Mouse (Mus musculus) midbrain, postnatal 0 days (tissue): ENCODE measurements around the gene Aff3. TPM values are rescaled to one million over a fixed set of nuclear protein-coding genes. Genes with fewer than 3 reads are reported as not detected.

ENCODE experiments used
- ATAC-seq: fragments of 200-750 bp; cut with Nextera tagmentation; 2 replicates; pipeline ENCODE4 v1.8.0; 2017; ENCODE audit warnings: moderate number of reproducible peaks, mild to moderate bottlenecking, moderate TSS enrichment, moderate library complexity; ENCODE audit not compliant: low FRiP score
- DNase-seq: peaks from one replicate; pipeline ENCODE4 v3.0.0-alpha.2; 2015; ENCODE audit warnings: low spot score
- H3K27ac ChIP-seq: fragments of 300-500 bp; sonication (generic); 2 replicates; pipeline ENCODE4 v1.5.1; 2014; ENCODE audit warnings: low read depth, mild to moderate bottlenecking, low read length, mixed read lengths
- H3K27me3 ChIP-seq: fragments of 300-500 bp; sonication (generic); 2 replicates; pipeline ENCODE4 v1.6.1; 2014; ENCODE audit warnings: low read length, control low read depth, mixed read lengths; ENCODE audit not compliant: insufficient read depth
- H3K36me3 ChIP-seq: fragments of 300-500 bp; sonication (generic); 2 replicates; pipeline ENCODE4 v1.6.1; 2014; ENCODE audit warnings: low read length, control low read depth, mixed read lengths; ENCODE audit not compliant: insufficient read depth
- H3K4me1 ChIP-seq: fragments of 300-500 bp; sonication (generic); 2 replicates; pipeline ENCODE4 v1.6.1; 2014; ENCODE audit warnings: mild to moderate bottlenecking, control low read depth, antibody characterized with exemption, low read length, mixed read lengths; ENCODE audit not compliant: insufficient read depth
- H3K4me2 ChIP-seq: fragments of 300-500 bp; sonication (generic); 2 replicates; pipeline ENCODE4 v1.6.1; 2014; ENCODE audit warnings: low read depth, mild to moderate bottlenecking, low read length, mixed read lengths; ENCODE audit not compliant: poor library complexity, severe bottlenecking
- H3K4me3 ChIP-seq: fragments of 300-500 bp; sonication (generic); 2 replicates; pipeline ENCODE4 v1.5.1; 2014; ENCODE audit warnings: low read depth, mild to moderate bottlenecking, low read length, moderate library complexity
- H3K9ac ChIP-seq: fragments of 300-500 bp; sonication (generic); replicated peaks from 2 replicates; pipeline ENCODE4 v1.6.1; 2014; ENCODE audit warnings: mild to moderate bottlenecking, low read length, moderate library complexity, mixed read lengths; ENCODE audit not compliant: poor library complexity, severe bottlenecking
- H3K9me3 ChIP-seq: fragments of 300-500 bp; sonication (generic); 2 replicates; pipeline ENCODE4 v1.6.1; 2016; ENCODE audit warnings: low read length, control low read depth
- CTCF ChIP-seq: IDR thresholded peaks from 2 replicates; pipeline ENCODE4 v1.5.1; 2016; ENCODE audit warnings: antibody characterized with exemption, mild to moderate bottlenecking
- WGBS: fragments of 180-500 bp; shearing (Covaris S2); extraction: QIAGEN DNeasy Blood & Tissue Kit; methylation state at CpG from one replicate; pipeline ENCODE4 v1.1.7; 2014; 5-methylcytosine and 5-hydroxymethylcytosine counted together
- polyA plus RNA-seq: library from polyadenylated mRNA; unstranded; fragments of >200 nt; fragmentation: Nextera tagmentation; extraction: Ambion mirVana; gene quantifications from 2 replicates; pipeline ENCODE4 v1.2.1, GENCODE M21; 2015
- total RNA-seq: library from RNA; depleted of rRNA; stranded (reverse); fragments of >200 nt; gene quantifications from 2 replicates; pipeline ENCODE4 v1.2.3, GENCODE M21; 2014

The Aff3 gene
- total and polyA plus RNA-seq, 2 experiments from 2014 or later = 20.6 to 61.2 TPM

DNA sequence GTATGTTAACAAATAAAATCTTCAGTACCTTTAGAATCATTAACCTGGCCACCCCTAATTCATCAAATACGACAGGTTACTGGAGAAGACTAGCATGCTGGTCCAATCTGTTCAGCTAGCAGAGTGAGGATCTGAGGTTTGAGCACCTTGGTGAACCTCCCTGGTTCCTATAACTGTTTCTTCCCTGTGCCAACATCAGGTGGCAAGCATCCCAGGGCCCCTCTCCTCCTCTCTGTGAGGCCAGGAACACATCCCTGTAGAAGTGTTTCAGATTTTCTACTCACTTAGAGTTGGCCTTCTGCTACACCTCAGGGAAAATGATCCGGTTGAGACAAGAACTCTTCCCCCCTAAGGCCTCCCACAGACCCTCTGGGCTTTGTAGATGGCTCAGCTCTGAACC, 181.6 kb downstream of the Aff3 start:
- Histone ChIP-seq H3K4me2 (no peak overlapping the region), H3K4me1 (no peaks in the 10 kb centered on the region), H3K36me3 (no peaks in the 10 kb centered on the region), H3K27me3 (no peaks in the 10 kb centered on the region), H3K27ac (no peak overlapping the region), H3K9ac (no peak overlapping the region), H3K9me3 (no peaks in the 10 kb centered on the region), H3K4me3 (no peak overlapping the region)
- TF ChIP-seq CTCF = no peak
- no peak for DNase-seq
- no peak for ATAC-seq
- WGBS = 78% methylated on average over 2 of the region's 2 CpGs

DNA sequence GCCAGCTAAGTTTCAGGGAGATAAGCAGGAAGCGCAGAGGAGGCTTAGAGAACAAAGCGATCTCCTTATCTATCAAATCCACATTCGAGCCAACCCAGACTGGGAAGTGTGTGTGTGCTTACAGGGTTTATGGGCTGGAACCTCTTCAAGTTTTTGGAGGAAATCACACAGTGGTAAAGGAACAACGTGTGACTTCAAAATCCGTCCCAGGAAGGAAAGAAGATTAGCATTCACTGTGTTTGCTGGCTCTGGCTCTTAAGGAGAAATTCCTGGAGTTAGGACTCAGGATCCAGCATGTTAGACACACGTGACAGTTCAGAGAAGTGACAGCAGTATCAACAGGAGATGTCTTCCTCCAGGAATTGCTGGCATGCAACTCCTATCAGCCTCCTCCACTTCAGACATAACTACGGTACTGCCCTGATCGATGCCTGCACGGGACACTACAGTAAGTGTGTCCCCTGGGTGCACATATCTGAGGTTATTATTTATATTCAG, 186.5 kb downstream of the Aff3 start:
- ATAC-seq (no peak), DNase-seq (no peak)
- H3K27me3 ChIP-seq = no peaks in the 10 kb centered on the region
- H3K4me2 ChIP-seq = no peak overlapping the region
- no peak overlapping the region for H3K27ac ChIP-seq
- no peaks in the 10 kb centered on the region for H3K9me3 ChIP-seq
- WGBS = 57% methylated on average over 9 of the region's 9 CpGs
- H3K4me3 ChIP-seq = no peak overlapping the region
- H3K36me3 ChIP-seq = no peaks in the 10 kb centered on the region
- no peak overlapping the region for H3K9ac ChIP-seq
- TF ChIP-seq CTCF = no peak
- H3K4me1 ChIP-seq = no peaks in the 10 kb centered on the region

DNA sequence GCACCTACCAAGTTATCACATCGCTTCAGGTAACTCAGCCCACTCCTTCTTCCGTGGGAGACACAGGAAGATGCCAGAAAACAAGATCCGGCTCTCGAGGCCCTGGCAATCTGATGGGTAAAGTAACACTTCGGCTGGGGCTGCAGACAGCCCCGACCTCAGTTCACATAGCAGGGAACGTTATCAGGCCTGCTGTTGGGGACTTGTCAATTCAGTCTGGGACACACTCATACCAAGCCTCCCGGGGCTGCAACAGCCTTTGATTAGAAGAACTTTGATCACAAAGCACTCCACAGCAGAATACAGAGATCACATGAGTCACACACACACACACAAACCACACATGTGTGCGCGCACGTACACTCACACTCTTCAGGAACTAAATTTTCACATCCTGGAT, 193.9 kb downstream of the Aff3 start:
- no peak overlapping the region for H3K4me2 ChIP-seq

DNA sequence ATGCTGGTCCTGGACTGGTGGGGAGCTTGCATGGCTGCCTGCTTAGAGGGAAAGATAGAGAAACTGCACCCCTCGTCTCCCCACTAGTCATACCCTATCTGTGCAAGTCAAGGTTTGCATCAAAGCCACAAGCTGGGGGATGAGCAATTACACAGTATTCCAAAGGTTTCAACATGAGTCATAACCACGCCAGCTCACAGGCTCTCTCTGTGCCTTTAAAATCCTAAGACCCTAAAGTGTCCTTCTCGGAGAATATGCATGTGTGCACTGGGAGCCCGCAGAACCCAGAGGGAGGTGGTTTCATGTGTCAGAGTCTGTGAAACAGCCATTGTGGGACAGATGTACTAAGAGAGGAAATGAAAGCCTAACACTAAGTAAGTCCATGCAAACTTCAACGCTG, 194.6 kb downstream of the Aff3 start:
- Histone ChIP-seq H3K27me3 (no peaks in the 10 kb centered on the region), H3K9me3 (no peaks in the 10 kb centered on the region), H3K27ac (no peak overlapping the region), H3K9ac (no peak overlapping the region), H3K36me3 (no peaks in the 10 kb centered on the region), H3K4me2 (no peak overlapping the region), H3K4me3 (no peak overlapping the region), H3K4me1 (no peaks in the 10 kb centered on the region)
- TF ChIP-seq CTCF = no peak
- DNase-seq (no peak), ATAC-seq (no peak)
- 80% methylated on average over 5 of the region's 5 CpGs for WGBS

More for the DNA sequence above, 193.9 kb downstream of the Aff3 start:
- H3K27ac ChIP-seq = no peak overlapping the region
- WGBS = 69% methylated on average over 11 of the region's 11 CpGs
- DNase-seq (no peak), ATAC-seq (no peak)
- H3K4me3 ChIP-seq = no peak overlapping the region
- H3K27me3 ChIP-seq = no peaks in the 10 kb centered on the region
- TF ChIP-seq CTCF = no peak
- no peaks in the 10 kb centered on the region for H3K9me3 ChIP-seq
- H3K9ac ChIP-seq = no peak overlapping the region
- no peaks in the 10 kb centered on the region for H3K4me1 ChIP-seq
- no peaks in the 10 kb centered on the region for H3K36me3 ChIP-seq

DNA sequence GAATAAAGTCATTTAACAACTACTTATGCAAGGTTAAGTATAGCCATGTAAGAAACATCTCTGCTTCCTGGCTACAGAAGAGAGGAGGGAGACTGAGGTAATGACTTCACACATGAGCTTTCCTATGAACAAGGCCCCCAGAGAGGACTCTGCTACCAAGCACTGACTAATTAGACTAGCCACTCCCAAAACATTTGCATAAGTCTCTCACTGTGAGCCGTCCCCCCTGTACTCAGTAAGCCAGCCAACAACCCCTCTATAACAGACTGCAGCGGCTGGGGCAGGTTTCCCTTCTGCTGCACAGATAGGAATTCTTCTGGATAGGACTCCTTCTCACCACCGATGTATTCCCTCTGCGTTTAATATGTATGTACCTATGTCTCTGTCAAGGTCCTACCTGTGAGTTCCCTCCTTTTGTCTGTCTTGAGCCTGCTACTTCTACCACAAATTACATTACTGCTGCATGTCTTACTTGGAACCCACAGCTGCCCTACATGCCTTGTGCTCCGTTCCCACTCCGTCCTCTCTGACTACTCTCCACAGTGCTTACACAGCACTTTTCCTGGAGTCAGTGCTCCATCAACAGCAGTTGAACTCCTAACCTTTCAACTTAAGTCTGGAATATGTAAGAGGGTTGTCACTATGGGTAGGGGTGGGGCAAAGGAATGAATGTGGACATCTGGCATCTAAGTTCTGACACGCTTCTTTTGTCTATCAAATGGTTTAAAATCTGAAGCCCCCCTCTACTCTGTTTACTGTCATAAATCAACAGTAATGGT, 197.3 kb downstream of the Aff3 start:
- Histone ChIP-seq H3K27ac (no peak overlapping the region), H3K9me3 (no peaks in the 10 kb centered on the region), H3K9ac (no peak overlapping the region), H3K36me3 (no peaks in the 10 kb centered on the region), H3K27me3 (no peaks in the 10 kb centered on the region), H3K4me1 (no peaks in the 10 kb centered on the region), H3K4me2 (no peak overlapping the region), H3K4me3 (no peak overlapping the region)
- ATAC-seq (no peak), DNase-seq (no peak)
- TF ChIP-seq CTCF = no peak
- WGBS = 60% methylated on average over 7 of the region's 7 CpGs

DNA sequence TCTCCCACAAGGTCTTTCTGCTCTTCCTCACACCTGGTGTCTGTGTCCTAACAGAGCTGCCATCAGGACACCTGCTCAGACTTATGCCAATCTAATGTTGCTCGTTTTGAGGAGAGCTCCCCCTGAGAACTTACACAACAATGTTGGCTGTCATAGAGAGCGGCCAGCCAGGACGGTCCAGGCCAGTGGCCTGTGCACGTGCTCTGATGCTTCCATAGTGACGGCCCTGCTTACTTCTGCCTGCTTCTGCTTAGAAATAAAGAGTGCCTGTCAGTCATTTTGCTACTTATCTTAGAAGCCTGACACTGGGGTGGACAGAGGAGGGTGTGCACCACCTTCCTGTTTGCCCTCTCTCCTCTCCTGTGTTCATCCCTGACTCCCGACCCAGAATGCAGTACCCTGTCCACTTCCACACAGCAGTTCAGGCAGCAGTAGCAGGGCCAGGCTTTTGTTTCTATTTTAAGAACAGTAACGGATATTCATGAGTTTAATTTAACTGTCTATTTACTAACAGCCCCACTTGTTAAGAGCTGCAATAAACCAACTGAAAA, 208.0 kb downstream of the Aff3 start:
- H3K27ac ChIP-seq = no peak overlapping the region

More for the DNA sequence above, 208.0 kb downstream of the Aff3 start:
- WGBS = 56% methylated on average over 7 of the region's 7 CpGs
- DNase-seq (no peak), ATAC-seq (no peak)
- no peak overlapping the region for H3K4me2 ChIP-seq
- no peaks in the 10 kb centered on the region for H3K27me3 ChIP-seq
- H3K36me3 ChIP-seq = no peaks in the 10 kb centered on the region
- no peak for TF ChIP-seq CTCF
- H3K4me1 ChIP-seq = peaks cover 4% of the 10 kb centered on the region
- no peak overlapping the region for H3K9ac ChIP-seq
- H3K9me3 ChIP-seq = no peaks in the 10 kb centered on the region
- no peak overlapping the region for H3K4me3 ChIP-seq
